Mouse (Mus musculus) lung, postnatal 4 days (tissue): ENCODE data around the gene Rasgef1a.

Experiments used
- DNase-seq, 2 experiments: peaks; one replicate each; pipeline ENCODE4 v3.0.0; 2021

Gene Rasgef1a

GRCm38 (mm10) chr6:118010756-118011615 is at the start of gene Rasgef1a:
Rasgef1a (plus strand) TSS chr6:118011438.
- DNase-seq: no peak

GRCm38 (mm10) chr6:117963201-117963600 is 48.0 kb upstream of the Rasgef1a start:
- no peak for DNase-seq

- DNase-seq: peak in 1 of 2 experiments; percentile 31
These were observed 44.5 kb upstream of the Rasgef1a start for GRCm38 (mm10) chr6:117966729-117967128.

- no peak for DNase-seq
These were observed 24.1 kb upstream of the Rasgef1a start for GRCm38 (mm10) chr6:117987173-117987572.

GRCm38 (mm10) chr6:117989209-117989608 is 22.0 kb upstream of the Rasgef1a start:
- no peak for DNase-seq

- DNase-seq: peak in 1 of 2 experiments; percentile 42
These were observed 20.6 kb upstream of the Rasgef1a start for GRCm38 (mm10) chr6:117990649-117991048.

- DNase-seq: peak; percentile 44 to 59
These were observed 19.9 kb upstream of the Rasgef1a start for GRCm38 (mm10) chr6:117991297-117991696.

GRCm38 (mm10) chr6:117991928-117992327 is 19.3 kb upstream of the Rasgef1a start:
- DNase-seq: no peak

GRCm38 (mm10) chr6:117995168-117995567 is 16.1 kb upstream of the Rasgef1a start:
- DNase-seq: peak; percentile 53 to 66

- DNase-seq: peak in 1 of 2 experiments; percentile 40
These were observed 10.0 kb upstream of the Rasgef1a start for GRCm38 (mm10) chr6:118001272-118001671.

- peak in 1 of 2 experiments; percentile 29 for DNase-seq
These were observed 3.9 kb upstream of the Rasgef1a start for GRCm38 (mm10) chr6:118007302-118007701.

- no peak for DNase-seq
These were observed 3.2 kb upstream of the Rasgef1a start for GRCm38 (mm10) chr6:118007843-118008539.

- no peak for DNase-seq
These were observed 982 bp upstream of the Rasgef1a start for GRCm38 (mm10) chr6:118010256-118010655.

GRCm38 (mm10) chr6:118011616-118012316 is 528 bp downstream of the Rasgef1a start:
- DNase-seq: peak; percentile 21 to 38

GRCm38 (mm10) chr6:118012317-118012700 is 1.1 kb downstream of the Rasgef1a start:
- DNase-seq: no peak

GRCm38 (mm10) chr6:118012987-118013866 is 2.0 kb downstream of the Rasgef1a start:
- no peak for DNase-seq

GRCm38 (mm10) chr6:118014881-118015280 is 3.6 kb downstream of the Rasgef1a start:
- no peak for DNase-seq

GRCm38 (mm10) chr6:118015971-118016370 is 4.7 kb downstream of the Rasgef1a start:
- DNase-seq: no peak

- DNase-seq: no peak
These were observed 7.4 kb downstream of the Rasgef1a start for GRCm38 (mm10) chr6:118018666-118019065.

- no peak for DNase-seq
These were observed 8.3 kb downstream of the Rasgef1a start for GRCm38 (mm10) chr6:118019569-118019968.

- DNase-seq: no peak
These were observed 11.8 kb downstream of the Rasgef1a start for GRCm38 (mm10) chr6:118022898-118023635.
